Mouse (Mus musculus) mouse trophoblast stem cell (cell line): Measurements from ENCODE around the gene Dpf3.

Experiments used
- in situ Hi-C, 2 experiments: fragments of 300-500 bp; cut with MseI, MboI; formaldehyde crosslinking; loops; 2 replicates in 1 of 2; 3 replicates in 1 of 2; pipeline ENCODE4 v1.15.1; 2025

Dpf3 gene

DNA sequence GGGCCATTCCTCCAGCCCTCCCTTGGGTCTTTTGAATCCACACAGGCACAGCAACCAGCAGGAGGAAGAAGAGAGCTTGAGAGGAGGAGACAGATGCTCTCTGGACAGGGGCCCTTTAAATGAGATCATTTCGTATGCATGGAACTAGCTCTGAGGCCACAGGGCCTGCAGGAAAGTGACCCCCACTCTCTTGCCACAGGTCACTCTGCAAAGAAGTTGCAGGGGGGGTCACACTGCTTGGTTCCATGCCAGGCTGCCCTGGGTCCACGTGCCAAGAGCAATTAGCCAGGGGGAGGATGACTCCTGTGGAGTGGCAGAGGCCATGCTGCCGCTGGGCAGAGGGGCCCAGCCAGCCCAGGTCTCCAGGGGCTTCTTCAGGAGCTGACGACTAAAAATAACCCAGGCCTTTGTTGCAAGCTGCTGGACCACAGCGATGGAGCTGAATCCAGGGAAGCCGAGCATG is 273.6 kb downstream of the Dpf3 start:
- in situ Hi-C loops: no loop called here

- in situ Hi-C loops: no loop called here
These were observed 275.5 kb downstream of the Dpf3 start for GRCm38 (mm10) chr12:83211976-83212375.

DNA sequence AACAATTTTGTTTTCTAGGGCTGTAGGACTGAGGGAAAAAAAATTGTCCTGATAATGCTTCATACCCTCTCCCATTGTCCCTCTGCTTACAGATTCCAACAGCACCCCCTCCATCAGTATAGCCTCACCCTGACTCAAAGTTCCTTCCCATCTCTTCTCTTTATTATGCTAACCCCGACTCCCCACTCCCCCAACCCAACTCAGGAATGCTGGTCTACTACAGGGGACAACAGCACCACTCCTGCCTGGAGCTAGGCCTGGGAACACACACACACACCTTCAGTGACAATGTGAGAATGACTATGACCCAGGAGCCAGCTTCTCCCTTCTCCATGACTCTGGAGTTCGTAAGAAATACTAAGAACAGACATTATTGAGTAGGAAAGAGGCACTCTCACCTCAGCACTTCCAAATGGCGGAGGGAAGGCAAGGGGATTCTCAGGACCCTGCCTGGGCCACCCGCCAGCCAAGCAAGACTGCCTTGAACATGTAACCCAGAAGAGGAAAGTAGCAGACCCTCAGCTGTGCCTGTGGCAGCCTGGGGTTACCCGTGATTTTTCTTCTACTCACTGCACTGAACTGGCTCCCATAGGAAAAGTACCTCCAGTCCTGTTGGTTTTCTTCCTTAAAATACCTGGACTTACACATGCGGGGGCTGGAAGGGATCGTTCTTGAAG is 276.2 kb downstream of the Dpf3 start:
- in situ Hi-C loops: no loop called here

GRCm38 (mm10) chr12:83210735-83211134 is 276.8 kb downstream of the Dpf3 start:
- in situ Hi-C loops: no loop called here

- in situ Hi-C loops: no loop called here
These were observed 277.2 kb downstream of the Dpf3 start for GRCm38 (mm10) chr12:83210294-83210693.

DNA sequence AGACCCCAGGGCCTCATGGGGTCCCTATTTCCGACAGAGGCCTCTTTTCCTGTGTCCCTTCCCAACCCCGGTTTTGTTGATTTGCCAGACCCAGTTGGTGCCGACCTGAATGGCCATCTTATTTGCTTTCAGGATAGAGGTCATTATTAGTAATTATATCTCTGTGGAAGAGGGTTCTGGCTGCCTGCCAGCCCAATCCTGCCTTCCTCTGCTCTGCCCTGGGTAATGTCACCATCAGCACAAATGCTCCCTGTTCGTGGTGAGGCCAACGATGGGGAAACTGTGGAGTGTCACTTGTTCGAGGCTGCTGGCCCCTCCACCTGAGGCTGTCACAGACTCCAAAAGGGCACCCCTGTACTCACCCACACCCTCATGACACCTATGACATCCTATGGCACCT is 278.1 kb downstream of the Dpf3 start:
- in situ Hi-C loops: no loop called here

DNA sequence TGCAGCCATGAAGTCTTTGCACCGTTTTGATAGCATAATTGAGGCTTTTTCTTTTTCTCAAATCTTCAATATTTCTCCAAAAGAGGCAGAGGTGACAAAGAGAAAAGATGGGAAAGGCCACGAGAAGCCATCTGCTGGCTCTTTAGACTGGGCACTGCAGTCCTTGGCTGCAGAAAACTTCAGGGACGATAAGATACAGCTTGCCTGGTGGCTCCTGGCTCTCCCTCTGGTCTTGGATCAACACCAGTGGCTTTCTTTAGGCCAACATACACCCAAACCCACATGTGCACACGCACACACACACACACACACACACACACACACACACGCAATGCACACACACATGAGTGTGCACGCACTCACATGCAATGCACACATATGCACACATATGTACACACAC is 278.7 kb downstream of the Dpf3 start:
- in situ Hi-C loops: no loop called here

DNA sequence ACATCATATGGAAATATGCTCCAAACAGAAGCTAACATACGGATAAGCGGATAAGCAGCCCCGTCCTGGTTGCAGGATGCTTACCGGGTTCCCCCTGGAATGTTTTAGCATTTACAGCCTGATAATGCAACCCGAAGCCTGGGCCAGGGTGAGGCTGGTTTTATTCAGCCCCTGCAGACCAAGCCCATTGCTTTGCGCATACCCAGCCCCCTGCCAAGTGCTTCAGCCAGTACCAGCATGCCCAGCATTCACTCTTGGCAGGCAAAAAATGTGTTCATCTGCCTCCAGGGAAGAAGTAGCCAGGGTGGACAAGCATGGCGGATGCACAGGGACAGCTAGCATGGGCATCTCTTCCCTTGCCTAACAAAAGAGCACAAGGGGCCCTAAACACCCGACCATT is 279.5 kb downstream of the Dpf3 start:
- in situ Hi-C loops: no loop called here

DNA sequence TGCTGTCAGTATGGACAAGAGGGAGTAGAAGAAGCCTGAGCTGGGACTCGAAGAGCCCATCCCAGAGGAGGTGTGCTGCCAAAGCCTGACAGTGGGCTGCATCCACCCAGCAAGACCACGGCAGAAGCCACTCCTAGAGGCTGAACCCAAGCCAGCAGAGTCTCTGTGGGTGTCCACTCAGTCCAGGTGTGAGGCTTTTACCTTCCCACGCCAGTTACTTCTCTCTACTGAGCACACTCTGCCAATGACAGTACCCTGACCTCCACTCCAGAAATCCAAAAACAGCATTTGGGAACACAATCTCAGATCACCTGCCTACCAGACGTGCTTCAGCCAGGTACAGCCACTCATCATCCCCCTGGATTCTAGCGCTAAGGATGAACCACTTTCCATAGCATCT is 280.0 kb downstream of the Dpf3 start:
- in situ Hi-C loops: no loop called here

GRCm38 (mm10) chr12:83206866-83207265 is 280.6 kb downstream of the Dpf3 start:
- in situ Hi-C loops: no loop called here

- in situ Hi-C loops: no loop called here
These were observed 283.2 kb downstream of the Dpf3 start for GRCm38 (mm10) chr12:83204361-83204760.

DNA sequence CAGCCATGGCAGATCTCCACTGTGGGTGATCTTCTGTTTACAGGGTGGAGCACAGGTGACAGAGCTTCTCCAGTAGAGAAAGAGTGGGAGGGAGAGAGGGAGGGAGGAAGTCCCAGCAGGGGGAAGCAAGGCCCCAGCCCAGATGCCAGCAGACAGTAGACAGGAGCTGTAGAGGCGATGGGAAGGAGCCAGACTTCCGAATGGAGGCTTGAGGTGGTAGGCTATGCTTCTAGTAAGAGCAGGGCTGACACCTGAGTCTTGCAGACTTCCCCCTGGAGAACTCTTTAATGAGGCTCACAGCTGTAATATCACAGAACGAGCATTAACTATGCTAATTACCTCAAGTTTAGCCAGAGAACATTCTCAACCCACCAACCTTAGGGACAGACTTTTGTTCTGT is 285.8 kb downstream of the Dpf3 start:
- in situ Hi-C loops: no loop called here

DNA sequence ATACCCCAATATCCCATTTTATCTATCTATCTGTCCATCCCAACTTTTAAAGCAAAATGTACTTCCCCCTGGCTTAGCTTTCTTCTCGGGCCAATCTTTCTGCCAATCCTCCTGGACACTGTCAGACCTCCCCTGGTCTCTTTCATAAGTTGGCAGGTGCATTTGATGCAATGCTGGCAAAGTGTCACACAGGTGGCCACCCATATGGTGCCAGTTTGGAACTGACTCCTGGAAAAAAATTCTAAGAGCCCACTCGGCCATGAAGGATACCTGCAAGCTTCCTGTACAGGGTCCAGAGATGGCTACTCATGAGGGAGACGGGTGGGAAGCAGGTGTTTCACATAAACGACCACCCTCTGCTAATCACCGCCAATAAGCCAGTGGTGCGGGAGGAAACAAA is 307.0 kb downstream of the Dpf3 start:
- in situ Hi-C loops: no loop called here

DNA sequence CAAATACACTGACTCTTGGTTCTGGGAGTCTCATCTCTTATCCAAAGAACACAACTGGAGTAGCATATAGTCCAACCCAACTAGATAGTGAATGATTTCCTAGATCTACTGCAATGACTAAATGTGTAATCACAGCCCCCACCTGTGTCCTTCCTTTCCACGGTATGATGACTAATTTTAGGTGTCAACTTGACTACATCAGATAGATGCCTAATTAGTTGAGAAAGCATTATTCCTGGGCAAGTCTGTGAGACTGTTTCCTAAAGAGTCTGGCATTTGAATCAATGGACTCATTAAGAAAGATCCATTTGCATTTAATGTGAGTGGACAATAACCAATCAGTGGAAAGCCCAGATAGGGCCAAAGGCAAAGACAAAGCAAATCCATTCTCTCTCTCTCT is 307.7 kb downstream of the Dpf3 start:
- in situ Hi-C loops: no loop called here

GRCm38 (mm10) chr12:83178770-83179169 is 308.7 kb downstream of the Dpf3 start:
- in situ Hi-C loops: no loop called here

- in situ Hi-C loops: no loop called here
These were observed 317.9 kb downstream of the Dpf3 start for GRCm38 (mm10) chr12:83169495-83170209.

GRCm38 (mm10) chr12:83168310-83168709 is 319.2 kb downstream of the Dpf3 start:
- in situ Hi-C loops: no loop called here

DNA sequence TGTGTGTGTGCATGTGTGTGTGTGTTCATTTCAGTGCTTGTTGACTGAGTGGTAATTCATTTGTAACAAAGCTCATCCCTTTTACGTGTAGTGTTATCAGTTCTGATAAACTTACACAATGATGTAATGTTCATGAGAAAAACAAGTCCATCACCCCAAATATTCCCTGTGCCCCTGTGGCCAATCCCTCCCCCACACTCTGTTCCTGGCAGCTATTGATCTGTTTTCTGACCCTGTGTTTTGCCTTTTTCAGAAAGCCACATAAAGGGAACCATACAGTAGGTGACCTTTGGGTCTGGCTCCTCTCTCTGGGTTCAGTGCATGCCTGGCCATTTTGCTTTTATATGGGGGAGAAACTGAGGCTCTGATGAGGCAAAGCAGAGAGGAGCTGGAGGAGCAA is 322.5 kb downstream of the Dpf3 start:
- in situ Hi-C loops: no loop called here
